Mouse (Mus musculus): ENCODE data around the gene BC005537.

- TF ChIP-seq CTCF (IDR thresholded peaks at IDR 0.05; ENCODE audit: low read depth), result no peak
- no peak for TF ChIP-seq EP300 (IDR thresholded peaks at IDR 0.05; ENCODE audit: low read depth)
These were observed 10.1 kb upstream of the BC005537 start for GRCm38 (mm10) chr13:24791349-24791748.

All from heart, postnatal 0 days (tissue).